Mouse (Mus musculus) gastrocnemius, postnatal 4 days (tissue): ENCODE data around the gene Mthfd1. TPM values are rescaled to one million over a fixed set of nuclear protein-coding genes. Genes with fewer than 3 reads are reported as not detected.
A peak's percentile ranks its signal among the peaks of the same experiment; 100 is the strongest.

ENCODE experiments used
- DNase-seq, 2 experiments: peaks; one replicate each; pipeline ENCODE4 v3.0.0; 2021 to 2022; ENCODE audit warnings: low spot score in 2 of 2, mixed read lengths in 2 of 2
- total RNA-seq, 2 experiments: library from RNA; stranded (reverse); gene quantifications; 2 replicates each; pipeline ENCODE4 v1.2.3; 2021

The Mthfd1 gene
- total RNA-seq, 2 experiments from 2014 or later = 22.9 to 25.5 TPM

GRCm38 (mm10) chr12:76299361-76299906 lies 44.3 kb downstream of the Mthfd1 start:
- DNase-seq = no peak

GRCm38 (mm10) chr12:76300367-76300766 lies 45.3 kb downstream of the Mthfd1 start:
- DNase-seq = no peak

GRCm38 (mm10) chr12:76303474-76303873 lies 48.4 kb downstream of the Mthfd1 start:
- DNase-seq = no peak

GRCm38 (mm10) chr12:76304199-76304598 lies 49.1 kb downstream of the Mthfd1 start:
- DNase-seq = no peak

DNA sequence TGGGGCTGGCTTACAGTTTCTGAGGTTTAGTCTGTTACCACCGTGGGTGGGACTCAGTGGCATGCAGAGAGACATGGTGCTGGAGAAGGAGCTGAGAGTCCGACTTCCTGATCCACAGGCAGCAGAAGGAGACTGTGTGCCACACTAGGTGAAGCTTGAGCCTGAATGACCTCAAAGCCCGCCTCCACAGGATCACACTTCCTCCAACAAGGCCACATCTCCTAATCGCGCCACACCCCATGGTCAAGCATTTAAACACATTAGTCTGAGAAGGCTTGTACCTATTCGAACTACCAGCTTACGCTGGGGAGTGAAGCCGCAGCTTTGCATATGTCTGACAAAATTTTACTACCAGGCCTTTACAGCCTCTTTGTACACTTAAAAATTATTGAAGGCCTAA lies 50.0 kb downstream of the Mthfd1 start:
- no peak for DNase-seq

GRCm38 (mm10) chr12:76306852-76307561 lies 51.9 kb downstream of the Mthfd1 start:
- no peak for DNase-seq

DNA sequence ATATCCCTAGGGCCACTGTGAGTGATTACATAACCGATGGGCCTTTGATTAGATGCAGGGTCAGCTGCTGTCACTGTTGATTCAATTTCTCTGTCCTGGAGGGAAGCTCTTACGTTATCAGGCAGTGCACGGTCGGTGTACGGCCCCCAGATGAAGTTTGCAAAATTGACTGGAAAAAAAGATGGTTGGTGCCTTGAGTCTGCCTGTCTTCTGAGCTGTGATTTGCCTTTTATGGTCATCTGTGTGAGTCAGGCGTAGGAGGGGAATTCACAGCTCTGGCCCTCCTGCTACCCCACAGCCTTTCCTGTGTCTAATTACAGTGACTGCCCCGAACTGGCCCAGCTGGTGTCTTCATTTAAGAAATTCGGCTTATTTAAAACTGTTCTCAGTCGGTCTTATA lies 52.9 kb downstream of the Mthfd1 start:
- no peak for DNase-seq

GRCm38 (mm10) chr12:76308436-76308835 lies 53.3 kb downstream of the Mthfd1 start:
- no peak for DNase-seq

- DNase-seq = no peak
These were observed 54.9 kb downstream of the Mthfd1 start for GRCm38 (mm10) chr12:76310007-76310406.

DNA sequence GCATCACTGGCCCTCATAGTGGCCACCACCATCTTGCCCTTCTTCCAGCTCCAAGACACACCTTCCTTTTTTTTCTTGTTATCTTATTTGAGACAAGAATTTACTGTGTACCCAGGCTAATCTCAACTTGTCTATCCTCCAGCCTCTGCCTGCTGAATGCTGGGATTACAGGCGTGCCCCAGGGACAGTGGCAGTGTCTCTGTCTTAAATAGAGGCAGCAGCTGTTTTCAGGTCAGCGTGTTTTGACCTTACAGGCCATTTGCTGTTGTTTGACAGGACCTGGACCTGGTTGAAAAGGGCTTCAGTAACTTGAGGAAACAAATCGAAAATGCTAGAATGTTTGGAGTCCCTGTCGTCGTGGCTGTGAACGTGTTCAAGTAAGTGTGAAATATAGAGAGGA lies 55.5 kb downstream of the Mthfd1 start:
- no peak for DNase-seq

GRCm38 (mm10) chr12:76311227-76311626 lies 56.1 kb downstream of the Mthfd1 start:
- DNase-seq = no peak

DNA sequence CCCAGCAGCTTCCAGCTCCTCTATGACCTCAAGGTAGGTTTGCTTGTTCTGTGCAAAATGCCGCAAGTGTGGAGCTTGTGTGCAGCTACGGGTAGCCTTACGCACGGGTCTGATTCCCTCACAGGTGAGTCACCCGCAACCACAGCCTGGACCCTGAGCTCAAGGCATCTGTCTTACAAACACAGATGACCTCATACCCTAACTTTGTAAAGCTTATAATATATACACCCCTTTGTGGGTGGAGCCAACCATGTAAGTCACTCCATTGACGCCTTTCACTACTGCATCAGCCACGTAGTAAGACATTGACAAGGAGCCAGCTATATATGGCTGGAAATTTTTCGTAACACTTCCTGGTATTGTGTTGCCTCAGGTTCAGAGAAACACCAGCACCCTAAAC lies 56.9 kb downstream of the Mthfd1 start:
- no peak for DNase-seq

DNA sequence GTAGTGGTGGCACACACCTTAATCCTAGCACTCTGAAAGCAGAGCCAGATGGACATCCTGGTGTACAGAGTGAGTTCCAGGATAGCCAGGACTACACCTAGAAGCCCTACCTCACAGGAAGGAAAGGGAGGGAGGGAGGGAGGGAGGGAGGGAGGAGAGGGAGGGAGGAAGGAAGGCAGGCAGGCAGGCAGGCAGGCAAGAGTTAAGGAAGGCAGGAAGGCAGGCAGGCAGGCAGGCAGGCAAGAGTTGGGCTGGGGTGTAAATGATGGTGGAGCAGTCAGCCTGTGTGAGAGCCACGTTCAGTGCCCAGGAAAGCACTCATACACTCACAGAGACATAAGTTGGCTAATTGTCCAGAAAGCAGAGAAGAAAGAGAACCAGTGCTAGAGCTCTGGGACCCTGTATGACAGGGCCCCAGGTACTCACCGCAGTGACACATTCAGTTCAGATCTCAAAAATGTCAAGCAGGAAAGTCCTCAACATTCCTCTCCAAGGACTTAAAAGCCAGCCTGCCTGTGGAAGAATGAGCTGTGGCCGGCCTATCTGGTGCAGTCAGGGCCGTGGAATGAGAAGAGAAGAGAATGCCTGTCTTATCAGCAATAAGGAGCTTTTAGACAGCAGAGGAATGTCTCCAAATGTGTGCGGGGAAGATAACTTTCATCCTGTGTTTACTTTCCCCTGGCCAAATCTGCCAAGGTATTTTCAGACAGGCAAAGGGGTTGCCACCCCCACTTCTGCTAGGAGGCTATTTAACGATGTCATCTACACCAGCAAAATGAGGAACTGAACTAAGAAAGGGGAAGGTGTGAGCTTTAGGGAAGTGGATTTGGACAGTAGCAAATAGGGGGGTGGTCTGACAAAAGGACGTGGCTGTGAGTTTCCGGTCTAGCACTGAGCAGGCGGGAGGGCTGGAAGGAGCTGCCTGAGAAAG lies 63.4 kb downstream of the Mthfd1 start:
- DNase-seq = no peak

- DNase-seq = peak; percentile 29 to 48
These were observed 69.8 kb downstream of the Mthfd1 start, which contains the start of gene Akap5 for GRCm38 (mm10) chr12:76324679-76325431. Gene Akap5, plus strand, starts transcription at chr12:76324891.

DNA sequence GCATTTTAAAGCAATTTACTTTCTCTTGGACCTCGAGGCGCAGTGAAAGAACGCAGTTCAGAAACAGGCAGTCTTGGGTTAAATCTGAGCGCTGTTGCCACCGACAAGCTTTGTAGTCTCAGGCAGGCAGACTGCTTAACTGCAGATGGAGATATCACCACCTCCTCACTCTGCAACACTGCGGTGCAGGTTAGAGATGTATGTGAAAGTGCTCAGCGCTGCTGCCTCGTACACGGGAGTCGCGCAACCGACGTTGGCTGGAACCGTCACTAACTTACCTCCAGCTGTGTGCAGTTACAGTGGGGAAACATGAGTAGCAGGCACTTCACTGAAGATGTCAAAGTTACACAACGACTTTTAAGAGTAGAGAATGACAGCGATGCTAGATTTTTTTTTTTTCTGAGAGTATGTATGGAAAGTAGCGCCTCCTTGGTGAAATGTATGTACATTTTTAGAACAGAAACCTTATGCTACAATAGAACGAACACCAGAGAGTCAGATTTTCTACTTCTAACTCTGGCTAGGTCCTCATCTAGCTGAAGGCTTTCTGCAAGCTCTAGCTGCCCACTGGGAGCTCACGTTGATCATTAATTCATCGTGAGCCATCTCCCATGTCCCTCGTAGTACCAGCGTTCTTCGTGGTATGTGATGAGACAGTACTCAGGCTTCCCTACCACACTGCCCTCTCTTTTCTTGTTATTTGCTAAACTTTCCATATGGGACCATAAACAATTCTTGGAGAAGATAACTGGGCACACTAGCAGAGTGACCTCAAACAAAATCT lies 71.5 kb downstream of the Mthfd1 start:
- no peak for DNase-seq

DNA sequence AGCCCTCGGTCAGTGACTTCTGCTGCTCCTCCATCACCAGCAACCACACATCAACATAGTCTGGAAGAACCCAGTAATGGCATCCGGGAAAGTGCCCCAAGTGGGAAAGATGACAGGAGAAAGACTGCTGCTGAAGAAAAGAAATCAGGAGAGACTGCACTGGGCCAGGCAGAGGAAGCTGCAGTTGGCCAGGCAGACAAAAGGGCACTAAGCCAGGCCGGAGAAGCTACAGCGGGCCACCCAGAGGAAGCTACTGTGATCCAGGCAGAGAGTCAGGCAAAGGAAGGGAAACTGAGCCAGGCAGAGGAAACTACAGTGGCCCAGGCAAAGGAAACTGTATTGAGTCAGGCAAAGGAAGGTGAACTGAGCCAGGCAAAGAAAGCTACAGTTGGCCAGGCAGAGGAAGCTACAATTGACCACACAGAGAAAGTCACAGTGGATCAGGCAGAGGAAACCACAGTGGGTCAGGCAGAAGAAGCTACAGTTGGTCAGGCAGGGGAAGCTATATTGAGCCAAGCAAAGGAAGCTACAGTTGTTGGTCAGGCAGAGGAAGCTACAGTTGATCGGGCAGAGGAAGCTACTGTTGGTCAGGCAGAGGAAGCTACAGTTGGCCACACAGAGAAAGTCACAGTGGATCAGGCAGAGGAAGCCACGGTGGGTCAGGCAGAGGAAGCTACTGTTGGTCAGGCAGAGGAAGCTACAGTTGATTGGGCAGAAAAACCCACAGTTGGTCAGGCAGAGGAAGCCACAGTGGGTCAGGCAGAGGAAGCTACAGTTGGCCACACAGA lies 73.7 kb downstream of the Mthfd1 start:
- no peak for DNase-seq

GRCm38 (mm10) chr12:76333688-76334087 lies 78.6 kb downstream of the Mthfd1 start:
- no peak for DNase-seq

DNA sequence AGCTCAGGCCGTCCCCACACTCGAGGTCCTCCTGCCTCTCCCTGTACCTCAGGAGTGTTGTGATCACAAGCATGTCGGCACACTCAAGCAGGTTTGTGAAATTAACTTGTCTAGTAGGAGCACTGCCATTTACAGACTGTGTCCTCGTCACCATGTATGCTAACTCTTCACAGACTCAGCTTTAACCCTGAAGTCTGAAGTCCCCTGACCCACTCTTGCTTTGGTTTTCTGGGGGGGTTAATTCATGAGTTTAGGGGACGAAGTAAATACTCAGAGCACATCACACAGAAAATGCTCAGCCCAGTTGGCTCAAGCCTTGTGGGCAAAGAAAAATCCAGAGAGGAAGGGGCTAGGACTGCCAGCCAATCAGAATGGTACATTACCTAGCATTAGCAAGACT lies 80.5 kb downstream of the Mthfd1 start:
- no peak for DNase-seq

DNA sequence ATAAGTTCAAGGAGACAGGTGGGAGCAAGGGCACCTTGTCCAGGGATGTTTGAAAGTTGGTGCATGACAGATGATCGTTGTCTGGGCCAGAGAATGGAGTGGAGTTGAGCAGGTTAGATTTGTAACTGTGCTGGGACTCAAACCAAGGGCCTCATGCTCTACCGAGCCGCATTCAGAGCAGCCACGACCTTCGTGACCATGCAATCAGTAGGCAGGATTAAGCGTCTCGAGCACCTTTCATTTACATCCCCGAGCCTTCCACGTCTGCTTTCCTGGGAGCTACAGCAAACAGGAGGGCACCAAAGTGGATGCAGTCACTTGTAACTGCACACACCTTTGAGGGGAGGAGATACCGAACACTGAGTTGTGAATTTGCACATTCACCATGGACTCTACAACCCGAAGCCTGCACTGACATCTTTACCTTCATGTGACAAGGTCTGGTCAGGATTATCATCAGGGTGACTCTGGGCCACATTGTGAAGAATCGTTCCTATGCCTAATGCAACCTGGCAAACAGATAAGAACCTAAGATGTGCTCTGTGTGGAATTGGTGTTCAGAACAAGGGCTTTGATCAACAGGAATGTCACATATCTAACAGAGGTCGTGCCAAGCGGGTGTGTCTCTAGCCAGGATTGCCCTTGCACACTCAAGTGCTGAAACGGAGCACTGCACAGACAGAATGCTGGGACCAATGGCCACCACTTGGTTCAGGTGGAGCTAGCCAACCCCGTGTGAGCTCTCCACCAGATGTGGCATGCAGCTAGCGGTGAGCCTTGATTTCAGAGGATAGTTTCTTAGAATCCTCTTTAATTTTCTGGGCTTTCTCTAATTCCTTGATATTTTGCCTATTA lies 81.2 kb downstream of the Mthfd1 start:
- DNase-seq = no peak
